Mouse (Mus musculus) stomach, postnatal 0 days (tissue): Measurements from ENCODE around the gene Emc4.

Source experiments
- CTCF ChIP-seq: IDR thresholded peaks from 2 replicates; pipeline ENCODE4 v1.5.1; 2016; ENCODE audit warnings: antibody characterized with exemption, low read depth, mild to moderate bottlenecking, moderate library complexity
- EP300 ChIP-seq: optimal IDR thresholded peaks from 2 replicates; pipeline ENCODE3; 2016; ENCODE audit warnings: antibody characterized with exemption

DNA sequence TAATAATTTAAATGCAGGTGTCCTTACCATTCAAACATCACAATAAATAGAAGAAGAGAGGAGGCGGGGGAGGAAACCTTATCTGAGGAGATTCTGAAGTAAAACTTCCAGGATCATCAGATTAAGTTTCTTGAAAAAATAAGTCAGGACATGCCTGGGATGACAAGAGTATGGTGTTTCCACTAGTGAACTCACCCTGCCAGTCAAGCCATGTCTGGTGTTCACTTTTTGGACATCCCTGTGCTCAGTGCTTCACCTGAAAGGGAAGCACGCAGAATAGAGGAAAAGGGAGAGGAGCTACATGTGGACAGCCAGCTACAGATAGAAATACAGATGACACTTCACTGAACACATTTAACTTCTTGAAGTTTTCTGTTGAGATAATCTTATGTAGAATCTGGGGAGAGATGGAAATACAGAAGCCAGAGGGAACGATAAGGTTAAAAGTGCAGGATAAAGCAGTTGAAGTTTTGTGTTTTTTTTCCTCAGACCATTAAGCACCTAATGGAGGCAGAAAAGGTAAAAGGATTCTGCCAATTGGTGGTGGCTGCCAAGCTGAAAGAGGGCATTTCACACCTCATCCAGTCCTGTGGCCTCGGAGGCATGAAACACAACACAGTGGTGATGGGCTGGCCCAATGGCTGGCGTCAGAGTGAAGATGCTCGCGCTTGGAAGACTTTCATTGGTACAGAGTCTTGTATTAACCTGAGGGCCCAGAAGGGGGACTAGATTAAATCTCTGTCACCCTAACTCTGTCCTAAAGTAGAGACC lies 14.0 kb downstream of the Emc4 start:
- TF ChIP-seq CTCF (no peak), EP300 (no peak)
